Mouse (Mus musculus): ENCODE measurements at regions not wholly inside any gene's neighbourhood (a gene's known extent, or its start where the extent isn't known, plus 50 kb on each side); places are given as distances from the start of the nearest gene placed in this dataset.

- TF ChIP-seq CTCF (IDR thresholded peaks at IDR 0.05 in 2 of 3, conservative IDR thresholded peaks at IDR 0.05 in 1 of 3; ENCODE audit: control insufficient read depth in 1 of 3, insufficient read depth in 1 of 3, low read depth in 2 of 3, low read length in 3 of 3, poor library complexity in 1 of 3, severe bottlenecking in 1 of 3) (no peak), EP300 (IDR thresholded peaks at IDR 0.05; ENCODE audit: low read depth in 1 of 2, low read length in 2 of 2) (peak in 1 of 2 experiments; percentile 82; a peak in 3 of 4 replicates), POLR2AphosphoS2 (IDR thresholded peaks at IDR 0.05; ENCODE audit: low read length) (no peak), JUND (IDR thresholded peaks at IDR 0.05; ENCODE audit: low read depth, low read length) (no peak)
Observed at GRCm38 (mm10) chrX:108561977-108562376, 102.7 kb downstream of the Gm379 start.
